Mouse (Mus musculus) inflammation-experienced regulatory T-cells (primary cell): ENCODE results near the gene Mex3b. TPM values are rescaled to one million over a fixed set of nuclear protein-coding genes. Genes with fewer than 3 reads are reported as not detected.

Source experiments
- polyA plus RNA-seq, 2 experiments: library from polyadenylated mRNA; unstranded; fragments of 100-300 nt; shearing (Covaris generic); gene quantifications; one replicate each; pipeline ENCODE4 v1.2.1; 2017

Gene Mex3b
- 1 to 10 TPM; 2.0 to 2.6 TPM for polyA plus RNA-seq

GRCm38 (mm10) chr7:82867271-82868121 is at the start of gene Mex3b:
Mex3b (plus strand) TSS chr7:82867333.

Other genes with a start within 250 kb of the Mex3b start
- under 1 TPM in 1 of 2 experiments, not detected in 1; 0.22 TPM for gene Saxo2, start 218.8 kb upstream of the Mex3b start, polyA plus RNA-seq
- 10 to 100 TPM; 32.8 to 35.0 TPM for gene Efl1, start 218.7 kb upstream of the Mex3b start, polyA plus RNA-seq